Mouse (Mus musculus): ENCODE measurements around the gene Usp7. TPM values are rescaled to one million over a fixed set of nuclear protein-coding genes. Genes with fewer than 3 reads are reported as not detected.

The Usp7 gene
- polyA plus RNA-seq, 1 experiment from 2014 or later: 45.4 TPM

- Histone ChIP-seq H3K9ac (ENCODE audit: low read length) (no peak overlapping the region), H3K4me2 (ENCODE audit: low read length) (no peak overlapping the region), H3K4me3 (ENCODE audit: low read depth, low read length) (no peak overlapping the region), H3K4me1 (replicated peaks; ENCODE audit: control insufficient read depth, insufficient read depth, low read length) (peaks cover 11% of the 10 kb centered on the region; the same call in 1 of the 2 replicates), H3K27me3 (replicated peaks; ENCODE audit: control insufficient read depth, insufficient read depth, low read length) (no peaks in the 10 kb centered on the region), H3K27ac (ENCODE audit: low read depth) (no peak overlapping the region), H3K9me3 (ENCODE audit: control insufficient read depth, low read length) (no peaks in the 10 kb centered on the region), H3K36me3 (ENCODE audit: control insufficient read depth, insufficient read depth, low read length) (peaks cover 93% of the 10 kb centered on the region)
- no peak for DNase-seq (ENCODE audit: low spot score)
- ATAC-seq (replicated peaks; ENCODE audit: low FRiP score, low TSS enrichment, low read depth): no peak
- 73% methylated on average over 9 of the region's 9 CpGs for WGBS
Measured at GRCm38 (mm10) chr16:8711998-8712397, 80.1 kb downstream of the Usp7 start.

GRCm38 (mm10) chr16:8700586-8700985 lies 91.5 kb downstream of the Usp7 start:
- no peaks in the 10 kb centered on the region for H3K9me3 ChIP-seq (ENCODE audit: control insufficient read depth, low read length)
- DNase-seq (ENCODE audit: low spot score): no peak
- H3K4me2 ChIP-seq (ENCODE audit: low read length): no peak overlapping the region
- H3K36me3 ChIP-seq (ENCODE audit: control insufficient read depth, insufficient read depth, low read length): peaks cover 100% of the 10 kb centered on the region
- H3K9ac ChIP-seq (ENCODE audit: low read length): no peak overlapping the region
- no peak overlapping the region for H3K27ac ChIP-seq (ENCODE audit: low read depth)
- no peaks in the 10 kb centered on the region for H3K27me3 ChIP-seq (replicated peaks; ENCODE audit: control insufficient read depth, insufficient read depth, low read length)
- no peak overlapping the region for H3K4me3 ChIP-seq (ENCODE audit: low read depth, low read length)
- 84% methylated on average over 3 of the region's 3 CpGs for WGBS
- no peak for ATAC-seq (replicated peaks; ENCODE audit: low FRiP score, low TSS enrichment, low read depth)
- no peaks in the 10 kb centered on the region for H3K4me1 ChIP-seq (replicated peaks; ENCODE audit: control insufficient read depth, insufficient read depth, low read length)

GRCm38 (mm10) chr16:8699556-8699955 lies 92.6 kb downstream of the Usp7 start:
- 91% methylated on average over 8 of the region's 8 CpGs for WGBS
- no peak overlapping the region for H3K4me3 ChIP-seq (ENCODE audit: low read depth, low read length)
- peaks cover 100% of the 10 kb centered on the region for H3K36me3 ChIP-seq (ENCODE audit: control insufficient read depth, insufficient read depth, low read length)
- H3K27me3 ChIP-seq (replicated peaks; ENCODE audit: control insufficient read depth, insufficient read depth, low read length): no peaks in the 10 kb centered on the region
- H3K4me1 ChIP-seq (replicated peaks; ENCODE audit: control insufficient read depth, insufficient read depth, low read length): no peaks in the 10 kb centered on the region
- no peaks in the 10 kb centered on the region for H3K9me3 ChIP-seq (ENCODE audit: control insufficient read depth, low read length)
- DNase-seq (ENCODE audit: low spot score) (no peak), ATAC-seq (replicated peaks; ENCODE audit: low FRiP score, low TSS enrichment, low read depth) (no peak)
- no peak overlapping the region for H3K9ac ChIP-seq (ENCODE audit: low read length)
- H3K27ac ChIP-seq (ENCODE audit: low read depth): no peak overlapping the region
- no peak overlapping the region for H3K4me2 ChIP-seq (ENCODE audit: low read length)

GRCm38 (mm10) chr16:8691206-8691605 lies 100.9 kb downstream of the Usp7 start:
- H3K36me3 ChIP-seq (ENCODE audit: control insufficient read depth, insufficient read depth, low read length): peaks cover 93% of the 10 kb centered on the region
- WGBS: 92% methylated on average over 7 of the region's 7 CpGs
- H3K27ac ChIP-seq (ENCODE audit: low read depth): no peak overlapping the region
- DNase-seq (ENCODE audit: low spot score) (no peak), ATAC-seq (replicated peaks; ENCODE audit: low FRiP score, low TSS enrichment, low read depth) (no peak)
- H3K4me2 ChIP-seq (ENCODE audit: low read length): no peak overlapping the region
- no peaks in the 10 kb centered on the region for H3K27me3 ChIP-seq (replicated peaks; ENCODE audit: control insufficient read depth, insufficient read depth, low read length)
- no peak overlapping the region for H3K9ac ChIP-seq (ENCODE audit: low read length)
- H3K4me3 ChIP-seq (ENCODE audit: low read depth, low read length): no peak overlapping the region
- H3K9me3 ChIP-seq (ENCODE audit: control insufficient read depth, low read length): no peaks in the 10 kb centered on the region
- no peaks in the 10 kb centered on the region for H3K4me1 ChIP-seq (replicated peaks; ENCODE audit: control insufficient read depth, insufficient read depth, low read length)

GRCm38 (mm10) chr16:8689979-8690656 lies 102.0 kb downstream of the Usp7 start:
- ATAC-seq (replicated peaks; ENCODE audit: low FRiP score, low TSS enrichment, low read depth) (no peak), DNase-seq (ENCODE audit: low spot score) (no peak)
- no peaks in the 10 kb centered on the region for H3K9me3 ChIP-seq (ENCODE audit: control insufficient read depth, low read length)
- H3K27ac ChIP-seq (ENCODE audit: low read depth): no peak overlapping the region
- H3K4me3 ChIP-seq (ENCODE audit: low read depth, low read length): no peak overlapping the region
- H3K27me3 ChIP-seq (replicated peaks; ENCODE audit: control insufficient read depth, insufficient read depth, low read length): no peaks in the 10 kb centered on the region
- H3K9ac ChIP-seq (ENCODE audit: low read length): no peak overlapping the region
- peaks cover 82% of the 10 kb centered on the region for H3K36me3 ChIP-seq (ENCODE audit: control insufficient read depth, insufficient read depth, low read length)
- no peak overlapping the region for H3K4me2 ChIP-seq (ENCODE audit: low read length)
- 93% methylated on average over 11 of the region's 11 CpGs for WGBS
- no peaks in the 10 kb centered on the region for H3K4me1 ChIP-seq (replicated peaks; ENCODE audit: control insufficient read depth, insufficient read depth, low read length)

- Histone ChIP-seq H3K9me3 (ENCODE audit: control insufficient read depth, low read length) (no peaks in the 10 kb centered on the region), H3K27ac (ENCODE audit: low read depth) (no peak overlapping the region), H3K4me3 (ENCODE audit: low read depth, low read length) (no peak overlapping the region), H3K9ac (ENCODE audit: low read length) (no peak overlapping the region), H3K27me3 (replicated peaks; ENCODE audit: control insufficient read depth, insufficient read depth, low read length) (no peaks in the 10 kb centered on the region), H3K36me3 (ENCODE audit: control insufficient read depth, insufficient read depth, low read length) (peaks cover 57% of the 10 kb centered on the region), H3K4me2 (ENCODE audit: low read length) (no peak overlapping the region), H3K4me1 (replicated peaks; ENCODE audit: control insufficient read depth, insufficient read depth, low read length) (no peaks in the 10 kb centered on the region)
- DNase-seq (ENCODE audit: low spot score): no peak
- ATAC-seq (replicated peaks; ENCODE audit: low FRiP score, low TSS enrichment, low read depth): no peak
Measured at GRCm38 (mm10) chr16:8687559-8688112, 104.5 kb downstream of the Usp7 start.

- H3K4me2 ChIP-seq (ENCODE audit: low read length): no peak overlapping the region
- H3K4me1 ChIP-seq (replicated peaks; ENCODE audit: control insufficient read depth, insufficient read depth, low read length): no peaks in the 10 kb centered on the region
- no peak overlapping the region for H3K27ac ChIP-seq (ENCODE audit: low read depth)
- H3K9ac ChIP-seq (ENCODE audit: low read length): no peak overlapping the region
- 73% methylated on average over 11 of the region's 11 CpGs for WGBS
- H3K4me3 ChIP-seq (ENCODE audit: low read depth, low read length): no peak overlapping the region
- no peaks in the 10 kb centered on the region for H3K9me3 ChIP-seq (ENCODE audit: control insufficient read depth, low read length)
- H3K36me3 ChIP-seq (ENCODE audit: control insufficient read depth, insufficient read depth, low read length): peaks cover 51% of the 10 kb centered on the region
- DNase-seq (ENCODE audit: low spot score) (no peak), ATAC-seq (replicated peaks; ENCODE audit: low FRiP score, low TSS enrichment, low read depth) (peak; percentile 18; the same call in 1 of the 2 replicates)
- no peaks in the 10 kb centered on the region for H3K27me3 ChIP-seq (replicated peaks; ENCODE audit: control insufficient read depth, insufficient read depth, low read length)
Measured at GRCm38 (mm10) chr16:8686871-8687535, 105.1 kb downstream of the Usp7 start.

- peak; percentile 79 for DNase-seq (ENCODE audit: low spot score)
Measured at GRCm38 (mm10) chr16:8686121-8686870, 105.8 kb downstream of the Usp7 start.

More at GRCm38 (mm10) chr16:8686121-8686870, 105.8 kb downstream of the Usp7 start:
- Histone ChIP-seq H3K9ac (ENCODE audit: low read length) (no peak overlapping the region), H3K27me3 (replicated peaks; ENCODE audit: control insufficient read depth, insufficient read depth, low read length) (no peaks in the 10 kb centered on the region), H3K4me3 (ENCODE audit: low read depth, low read length) (no peak overlapping the region), H3K27ac (ENCODE audit: low read depth) (no peak overlapping the region), H3K36me3 (ENCODE audit: control insufficient read depth, insufficient read depth, low read length) (peaks cover 43% of the 10 kb centered on the region), H3K4me1 (replicated peaks; ENCODE audit: control insufficient read depth, insufficient read depth, low read length) (no peaks in the 10 kb centered on the region), H3K4me2 (ENCODE audit: low read length) (no peak overlapping the region), H3K9me3 (ENCODE audit: control insufficient read depth, low read length) (no peaks in the 10 kb centered on the region)
- ATAC-seq (replicated peaks; ENCODE audit: low FRiP score, low TSS enrichment, low read depth): peak; percentile 28; the same call in 1 of the 2 replicates
- WGBS: 62% methylated on average over 7 of the region's 7 CpGs
